Mouse (Mus musculus) heart, adult 2 months (tissue): ENCODE results near the gene Gm10271.

Experiments
- CTCF ChIP-seq: fragments of 200-600 bp; IDR thresholded peaks from 2 replicates; pipeline ENCODE4 v1.8.1; 2022; ENCODE audit warnings: antibody characterized with exemption, mild to moderate bottlenecking, moderate library complexity
- POLR2A ChIP-seq: fragments of 200-500 bp; IDR thresholded peaks from 2 replicates; pipeline ENCODE4 v1.6.1; 2011; ENCODE audit warnings: mild to moderate bottlenecking, low read depth, low read length, control low read depth; ENCODE audit not compliant: insufficient read depth

GRCm38 (mm10) chr10:117004695-117005094 is 32.3 kb upstream of the Gm10271 start:
- TF ChIP-seq POLR2A, result no peak
- no peak for TF ChIP-seq CTCF
